Mouse (Mus musculus): ENCODE results near the gene Nfya.

GRCm38 (mm10) chr17:48453489-48453888 lies 43.8 kb upstream of the Nfya start:
- TF ChIP-seq CTCF (IDR thresholded peaks at IDR 0.05; ENCODE audit: control insufficient read depth, insufficient read depth, low read length) (peak; percentile 48; the same call in 1 of the 2 replicates), POLR2A (IDR thresholded peaks at IDR 0.05; ENCODE audit: borderline replicate concordance, control insufficient read depth, low read depth, low read length) (no peak)

All from bone marrow, adult 2 months (tissue).